ENCODE assay signal across 25 mouse cellular contexts in the genomic region with DNA sequence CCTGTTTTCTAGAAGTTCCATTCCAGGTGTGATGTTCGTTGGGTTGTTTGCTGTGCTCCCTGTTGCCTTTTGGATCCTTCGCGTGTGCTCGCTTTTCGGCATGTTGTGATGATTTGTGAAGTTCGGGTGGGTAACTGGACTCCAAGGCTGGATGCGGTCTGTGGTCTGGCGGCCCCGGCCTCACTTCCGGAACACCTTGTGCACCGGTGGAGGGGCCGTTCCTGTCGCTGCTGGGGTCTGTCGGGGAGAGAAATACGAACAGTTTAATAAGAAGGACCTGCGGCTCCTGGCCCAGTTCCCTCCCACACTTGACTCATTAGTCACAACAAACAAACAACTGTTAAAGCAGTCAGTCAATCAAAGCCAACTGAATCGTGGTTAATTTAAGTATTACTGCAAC.
DNase-seq lines count a peak whose midpoint lies in the region; ATAC-seq and TF ChIP-seq lines count a peak whose summit lies in the region.
"Had no signal": no experiment of that assay in that cellular context is flagged by ENCODE, and none has a peak within 500 bp of the region (broad histone marks: within the 10 kb centered on the region; RNA-seq: fewer than 3 reads in every experiment).

No protein-coding gene starts in this region.

- TF ChIP-seq CTCF in E14TG2a.4 (conservative IDR thresholded peaks at IDR 0.05; ENCODE audit: low read length): no peak

- no peaks in the 10 kb centered on the region for H3K9me3 ChIP-seq in E14TG2a.4 (ENCODE audit: low read length)
- H3K9me3 ChIP-seq in hindbrain, embryonic 14.5 days (ENCODE audit: control insufficient read depth, low read length): no peaks in the 10 kb centered on the region
- H3K9me3 ChIP-seq: embryonic facial prominence, embryonic 15.5 days; forebrain, embryonic 10.5 days; forebrain, embryonic 15.5 days; hindbrain, embryonic 13.5 days; intestine, embryonic 15.5 days had no signal

- no peak for ATAC-seq in hindbrain, embryonic 14.5 days (ENCODE audit: low FRiP score)
- ATAC-seq: CD4-positive, CD25-positive, alpha-beta regulatory T cell, adult 4 months; forebrain, embryonic 15.5 days; intestine, embryonic 15.5 days had no signal

- no peak overlapping the region for H3K9ac ChIP-seq in hindbrain, embryonic 14.5 days
- H3K9ac ChIP-seq: embryonic facial prominence, embryonic 15.5 days; forebrain, embryonic 15.5 days; hindbrain, embryonic 13.5 days; intestine, embryonic 15.5 days had no signal

- H3K4me2 ChIP-seq in hindbrain, embryonic 14.5 days (replicated peaks): no peak overlapping the region
- H3K4me2 ChIP-seq: embryonic facial prominence, embryonic 15.5 days; forebrain, embryonic 15.5 days; hindbrain, embryonic 13.5 days; intestine, embryonic 15.5 days had no signal

- WGBS in hindbrain, embryonic 14.5 days: 85% methylated on average over 17 of the region's 17 CpGs

- H3K4me3 ChIP-seq in E14TG2a.4 (replicated peaks; ENCODE audit: low read length): peak overlapping the region; percentile 78
- no peak overlapping the region for H3K4me3 ChIP-seq in hindbrain, embryonic 14.5 days (replicated peaks; ENCODE audit: low read length)
- H3K4me3 ChIP-seq: embryonic facial prominence, embryonic 15.5 days; erythroblast, embryonic 14.5 days; forebrain, embryonic 10.5 days; forebrain, embryonic 15.5 days; hindbrain, embryonic 13.5 days; intestine, embryonic 15.5 days had no signal

- no peaks in the 10 kb centered on the region for H3K36me3 ChIP-seq in E14TG2a.4 (ENCODE audit: insufficient read depth, low read length)
- H3K36me3 ChIP-seq in hindbrain, embryonic 14.5 days (replicated peaks; ENCODE audit: control insufficient read depth, insufficient read depth): peaks cover 58% of the 10 kb centered on the region
- H3K36me3 ChIP-seq: G1E; intestine, embryonic 15.5 days had no signal

- DNase-seq in ES-CJ7 (ENCODE audit: low read depth, low spot score) (peak; percentile 55), ZHBTc4 (ENCODE audit: low read depth, low spot score) (peak; percentile 59)
- DNase-seq in testis, postnatal 14 days (ENCODE audit: low spot score): peak; percentile 51
- no peak for DNase-seq in right cerebral cortex, postnatal 10 days (ENCODE audit: low spot score in 2 of 2)
- DNase-seq in hindbrain, embryonic 14.5 days (ENCODE audit: low spot score): no peak
- DNase-seq in thymus, adult 18-20 months: no peak
- DNase-seq: adrenal gland, adult 2 months; adrenal gland, postnatal 25 days; B cell, adult 2 months; cerebellum, adult 18-20 months; cerebellum, adult 9-11 months; embryo, embryonic 11 days; gastrocnemius, postnatal 14 days; heart, postnatal 10 days; heart, postnatal 4 days; kidney, adult 2 months had no signal

- H3K4me1 ChIP-seq in E14TG2a.4 (replicated peaks; ENCODE audit: low read depth, low read length): peaks cover 13% of the 10 kb centered on the region
- no peaks in the 10 kb centered on the region for H3K4me1 ChIP-seq in hindbrain, embryonic 14.5 days (replicated peaks; ENCODE audit: control insufficient read depth, insufficient read depth, low read length)
- H3K4me1 ChIP-seq: embryonic facial prominence, embryonic 15.5 days; forebrain, embryonic 15.5 days; hindbrain, embryonic 13.5 days; intestine, embryonic 15.5 days had no signal

- no peak overlapping the region for H3K27ac ChIP-seq in hindbrain, embryonic 14.5 days
- H3K27ac ChIP-seq: embryonic facial prominence, embryonic 15.5 days; forebrain, embryonic 10.5 days; forebrain, embryonic 15.5 days; hindbrain, embryonic 13.5 days; intestine, embryonic 15.5 days had no signal

- peaks cover 37% of the 10 kb centered on the region for H3K27me3 ChIP-seq in E14TG2a.4 (ENCODE audit: insufficient read depth, low read length)
- no peaks in the 10 kb centered on the region for H3K27me3 ChIP-seq in hindbrain, embryonic 14.5 days (ENCODE audit: control insufficient read depth, insufficient read depth, low read length)
- H3K27me3 ChIP-seq: embryonic facial prominence, embryonic 15.5 days; forebrain, embryonic 15.5 days; hindbrain, embryonic 13.5 days; intestine, embryonic 15.5 days had no signal

Comparison
In these comparisons a context has a peak if more than half of its experiments do, and no peak if none do; other contexts are left out.
1. DNase-seq: peak in ES-CJ7 (single experiment), ZHBTc4 (single experiment) and testis, postnatal 14 days (single experiment); none in right cerebral cortex, postnatal 10 days (0 of 2), hindbrain, embryonic 14.5 days (single experiment) and thymus, adult 18-20 months (0 of 2).